Mouse (Mus musculus) liver, postnatal 0 days (tissue): ENCODE measurements around the gene Pkd1l2.

Experiments
- CTCF ChIP-seq: sonication (generic); IDR thresholded peaks from 2 replicates; pipeline ENCODE4 v1.5.1; 2016; ENCODE audit warnings: antibody characterized with exemption, low read depth
- EP300 ChIP-seq: IDR thresholded peaks from 2 replicates; pipeline ENCODE4 v1.6.1; 2016; ENCODE audit warnings: antibody characterized with exemption, low read depth, mild to moderate bottlenecking

DNA sequence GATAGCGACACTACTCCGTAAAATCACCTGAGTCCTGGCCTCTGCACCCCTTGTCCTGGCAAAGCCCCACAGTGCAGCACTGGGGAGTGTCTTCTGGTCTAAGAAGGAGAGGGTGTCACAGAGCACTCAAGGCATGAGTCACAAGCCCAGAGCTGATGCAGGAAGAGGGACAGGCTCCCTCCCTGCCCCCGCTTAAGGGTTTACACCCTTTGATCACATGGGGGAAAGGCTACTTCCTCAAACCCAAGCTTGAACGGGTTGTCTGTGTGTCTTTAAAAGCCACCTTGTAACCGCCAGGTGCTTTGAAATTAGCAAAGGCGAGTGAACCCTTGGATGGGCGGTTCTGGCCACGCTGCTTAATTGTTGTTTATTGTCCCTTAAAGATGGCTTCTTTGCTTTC is 39.0 kb upstream of the Pkd1l2 start:
- TF ChIP-seq CTCF (no peak), EP300 (no peak)
